Mouse (Mus musculus) kidney, postnatal 0 days (tissue): ENCODE data around the gene Camk2b. TPM values are rescaled to one million over a fixed set of nuclear protein-coding genes. Genes with fewer than 3 reads are reported as not detected.
"Not testable (repeated sequence)": the region's sequence is repeated elsewhere in the genome, so short reads cannot be mapped to it uniquely, and the experiment has no call there.

Experiments used
- ATAC-seq: fragments of 200-750 bp; cut with Nextera tagmentation; replicated peaks from 2 replicates; pipeline ENCODE4 v1.8.0; 2017; ENCODE audit warnings: low read depth, moderate number of reproducible peaks, moderate TSS enrichment, moderate library complexity; ENCODE audit not compliant: low FRiP score
- DNase-seq: peaks from one replicate; pipeline ENCODE4 v3.0.0-alpha.2; 2016; ENCODE audit warnings: low spot score
- H3K27ac ChIP-seq: fragments of 300-500 bp; sonication (generic); 2 replicates; pipeline ENCODE4 v1.5.1; 2014; ENCODE audit warnings: mild to moderate bottlenecking
- H3K27me3 ChIP-seq: fragments of 300-500 bp; sonication (generic); 2 replicates; pipeline ENCODE4 v1.6.1; 2014; ENCODE audit warnings: low read length, mixed read lengths; ENCODE audit not compliant: insufficient read depth
- H3K36me3 ChIP-seq: fragments of 300-500 bp; sonication (generic); 2 replicates; pipeline ENCODE4 v1.6.1; 2014; ENCODE audit warnings: low read length, mixed read lengths; ENCODE audit not compliant: insufficient read depth
- H3K4me1 ChIP-seq: fragments of 300-500 bp; sonication (generic); replicated peaks from 2 replicates; pipeline ENCODE4 v1.6.1; 2014; ENCODE audit warnings: antibody characterized with exemption, low read length, mixed read lengths; ENCODE audit not compliant: insufficient read depth
- H3K4me2 ChIP-seq: fragments of 300-500 bp; sonication (generic); 2 replicates; pipeline ENCODE4 v1.6.1; 2014; ENCODE audit warnings: mild to moderate bottlenecking, low read length, moderate library complexity, mixed read lengths
- H3K4me3 ChIP-seq: fragments of 300-500 bp; sonication (generic); replicated peaks from 2 replicates; pipeline ENCODE4 v1.5.1; 2014; ENCODE audit warnings: low read depth, low read length
- H3K9ac ChIP-seq: fragments of 300-500 bp; sonication (generic); 2 replicates; pipeline ENCODE4 v1.6.1; 2014; ENCODE audit warnings: low read depth, low read length
- H3K9me3 ChIP-seq: fragments of 300-500 bp; sonication (generic); replicated peaks from 2 replicates; pipeline ENCODE4 v1.6.1; 2016; ENCODE audit warnings: low read length, inconsistent platforms, mixed read lengths
- CTCF ChIP-seq: IDR thresholded peaks from 2 replicates; pipeline ENCODE4 v1.5.1; 2016; ENCODE audit warnings: antibody characterized with exemption, low read depth, mild to moderate bottlenecking, moderate library complexity
- WGBS: fragments of 180-500 bp; shearing (Covaris S2); extraction: QIAGEN DNeasy Blood & Tissue Kit; methylation state at CpG from one replicate; pipeline ENCODE4 v1.1.7; 2014; 5-methylcytosine and 5-hydroxymethylcytosine counted together
- polyA plus RNA-seq: library from polyadenylated mRNA; unstranded; fragments of >200 nt; fragmentation: Nextera tagmentation; extraction: Ambion mirVana; gene quantifications from 2 replicates; pipeline ENCODE4 v1.2.1, GENCODE M21; 2015

Gene Camk2b
- polyA plus RNA-seq, 1 experiment from 2014 or later = 3.3 TPM

GRCm38 (mm10) chr11:5945096-5945495, 121.1 kb downstream of the Camk2b start:
- H3K4me1 ChIP-seq = no peaks in the 10 kb centered on the region
- H3K27ac ChIP-seq = no peak overlapping the region
- H3K9ac ChIP-seq = no peak overlapping the region
- no peaks in the 10 kb centered on the region for H3K36me3 ChIP-seq
- no peak for ATAC-seq
- WGBS = 80% methylated on average over 2 of the region's 2 CpGs
- no peaks in the 10 kb centered on the region for H3K9me3 ChIP-seq
- no peak overlapping the region for H3K4me3 ChIP-seq
- no peaks in the 10 kb centered on the region for H3K27me3 ChIP-seq
- no peak for DNase-seq
- TF ChIP-seq CTCF = no peak
- no peak overlapping the region for H3K4me2 ChIP-seq

DNA sequence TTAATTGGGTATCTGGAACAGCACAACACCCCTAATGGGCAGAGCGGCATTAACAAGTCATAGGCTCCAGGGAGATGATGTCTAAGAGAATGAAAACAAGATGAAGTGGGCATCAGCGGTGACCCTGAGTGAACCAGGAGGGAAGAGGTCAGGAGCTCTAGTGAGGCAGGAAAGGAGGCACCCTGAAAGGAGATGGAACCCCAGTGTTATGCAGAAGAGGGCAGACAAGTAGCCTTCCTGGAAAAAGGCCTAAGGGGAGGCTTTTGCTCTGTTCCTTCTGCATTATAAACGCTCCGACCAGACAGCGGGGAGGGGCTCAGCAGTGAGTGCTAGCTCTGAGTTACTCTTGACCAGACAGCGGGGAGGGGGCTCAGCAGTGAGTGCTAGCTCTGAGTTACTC, 123.2 kb downstream of the Camk2b start:
- ATAC-seq (no peak), DNase-seq (no peak)
- WGBS = 70% methylated on average over 6 of the region's 6 CpGs
- H3K4me2 ChIP-seq = no peak overlapping the region
- H3K27me3 ChIP-seq = no peaks in the 10 kb centered on the region
- TF ChIP-seq CTCF = no peak
- H3K4me3 ChIP-seq = no peak overlapping the region
- no peaks in the 10 kb centered on the region for H3K4me1 ChIP-seq
- H3K9me3 ChIP-seq = no peaks in the 10 kb centered on the region
- H3K9ac ChIP-seq = no peak overlapping the region
- no peak overlapping the region for H3K27ac ChIP-seq
- H3K36me3 ChIP-seq = no peaks in the 10 kb centered on the region

GRCm38 (mm10) chr11:5934531-5934930, 131.6 kb downstream of the Camk2b start:
- ATAC-seq, H3K9ac ChIP-seq, H3K27me3 ChIP-seq, H3K4me3 ChIP-seq, H3K9me3 ChIP-seq, DNase-seq, H3K36me3 ChIP-seq, H3K4me1 ChIP-seq, H3K27ac ChIP-seq, H3K4me2 ChIP-seq: not testable (repeated sequence)
- WGBS = 93% methylated on average over 11 of the region's 11 CpGs

GRCm38 (mm10) chr11:5931947-5932346, 134.2 kb downstream of the Camk2b start:
- H3K4me2 ChIP-seq, H3K4me3 ChIP-seq, H3K36me3 ChIP-seq, DNase-seq, ATAC-seq, H3K9me3 ChIP-seq, H3K9ac ChIP-seq, H3K4me1 ChIP-seq, H3K27me3 ChIP-seq, H3K27ac ChIP-seq: not testable (repeated sequence)
- 89% methylated on average over 6 of the region's 6 CpGs for WGBS
- peak; percentile 39; the same call in 1 of the 2 replicates for TF ChIP-seq CTCF

- no peak overlapping the region for H3K4me2 ChIP-seq
- 50% methylated on average over 1 of the region's 1 CpGs for WGBS
- no peak for TF ChIP-seq CTCF
- no peak for DNase-seq
- no peak overlapping the region for H3K4me3 ChIP-seq
- ATAC-seq = no peak
- H3K9me3 ChIP-seq = no peaks in the 10 kb centered on the region
- H3K27ac ChIP-seq = no peak overlapping the region
- H3K27me3 ChIP-seq = no peaks in the 10 kb centered on the region
- no peaks in the 10 kb centered on the region for H3K36me3 ChIP-seq
- no peak overlapping the region for H3K9ac ChIP-seq
- H3K4me1 ChIP-seq = no peaks in the 10 kb centered on the region
These were observed 135.6 kb downstream of the Camk2b start for GRCm38 (mm10) chr11:5930578-5930977.

DNA sequence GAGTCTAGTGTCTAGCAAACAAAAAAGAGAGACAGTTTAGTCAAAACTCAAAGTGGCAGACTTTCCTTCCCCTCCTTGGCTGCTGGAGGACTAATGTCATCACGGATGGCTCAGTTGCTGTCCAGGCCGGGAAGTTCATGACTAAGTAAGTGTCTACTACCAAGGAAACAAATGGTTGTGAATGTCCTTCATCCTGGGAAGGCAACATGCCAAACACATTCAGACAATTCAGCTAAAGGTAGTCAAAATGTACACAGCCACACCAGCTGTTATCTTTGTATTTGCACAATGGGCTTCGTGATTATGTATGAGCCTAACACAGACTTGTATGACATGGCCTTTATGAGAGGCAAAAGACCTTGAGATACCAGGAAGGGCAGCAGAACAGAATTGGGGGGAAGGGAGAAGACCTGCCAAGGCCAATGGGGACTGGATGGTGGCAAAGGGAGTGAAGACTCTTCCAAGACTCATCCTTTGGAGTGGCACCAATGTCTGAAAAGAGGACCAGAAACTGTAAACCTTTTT, 139.4 kb downstream of the Camk2b start:
- no peak for TF ChIP-seq CTCF
- no peak for ATAC-seq
- no peaks in the 10 kb centered on the region for H3K36me3 ChIP-seq
- H3K4me2 ChIP-seq = no peak overlapping the region
- no peak overlapping the region for H3K4me3 ChIP-seq
- H3K9me3 ChIP-seq = no peaks in the 10 kb centered on the region
- no peak overlapping the region for H3K27ac ChIP-seq
- DNase-seq = no peak
- H3K27me3 ChIP-seq = no peaks in the 10 kb centered on the region
- H3K9ac ChIP-seq = no peak overlapping the region
- 89% methylated on average over 3 of the region's 3 CpGs for WGBS
- H3K4me1 ChIP-seq = no peaks in the 10 kb centered on the region

- H3K9me3 ChIP-seq = no peaks in the 10 kb centered on the region
- H3K4me2 ChIP-seq = no peak overlapping the region
- WGBS = 56% methylated on average over 8 of the region's 8 CpGs
- H3K4me3 ChIP-seq = no peak overlapping the region
- ATAC-seq = no peak
- no peaks in the 10 kb centered on the region for H3K27me3 ChIP-seq
- DNase-seq = no peak
- H3K4me1 ChIP-seq = no peaks in the 10 kb centered on the region; the same call in 1 of the 2 replicates
- H3K36me3 ChIP-seq = no peaks in the 10 kb centered on the region
- no peak for TF ChIP-seq CTCF
- no peak overlapping the region for H3K9ac ChIP-seq
- H3K27ac ChIP-seq = no peak overlapping the region
These were observed 141.5 kb downstream of the Camk2b start for GRCm38 (mm10) chr11:5924699-5925098.
